Mouse (Mus musculus): ENCODE data around the gene Parp2.
"Not testable (repeated sequence)": the region's sequence is repeated elsewhere in the genome, so short reads cannot be mapped to it uniquely, and the experiment has no call there.

The Parp2 gene

GRCm38 (mm10) chr14:50833964-50834363 is 26.3 kb downstream of the Parp2 start:
- DNase-seq = peak; percentile 63

DNA sequence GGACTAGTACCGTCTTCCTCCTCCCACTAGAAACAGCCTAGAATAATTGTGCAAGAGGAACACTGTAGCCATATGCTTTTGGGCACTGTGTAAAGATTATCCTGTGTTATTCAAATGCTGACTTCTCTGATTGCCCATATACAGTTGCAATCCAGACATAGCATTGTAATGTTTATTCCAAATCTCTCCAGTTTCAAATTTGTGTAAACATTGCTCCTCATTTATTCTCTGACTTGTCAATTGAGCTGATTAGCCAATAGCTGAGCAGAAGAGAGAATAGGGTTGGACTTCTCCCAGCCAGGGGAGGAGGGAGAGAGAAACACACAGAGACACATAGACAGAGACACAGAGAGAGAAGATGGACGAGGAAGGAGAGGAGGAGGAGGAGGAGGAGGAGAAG is 26.8 kb downstream of the Parp2 start:
- peak; percentile 21 for DNase-seq

DNA sequence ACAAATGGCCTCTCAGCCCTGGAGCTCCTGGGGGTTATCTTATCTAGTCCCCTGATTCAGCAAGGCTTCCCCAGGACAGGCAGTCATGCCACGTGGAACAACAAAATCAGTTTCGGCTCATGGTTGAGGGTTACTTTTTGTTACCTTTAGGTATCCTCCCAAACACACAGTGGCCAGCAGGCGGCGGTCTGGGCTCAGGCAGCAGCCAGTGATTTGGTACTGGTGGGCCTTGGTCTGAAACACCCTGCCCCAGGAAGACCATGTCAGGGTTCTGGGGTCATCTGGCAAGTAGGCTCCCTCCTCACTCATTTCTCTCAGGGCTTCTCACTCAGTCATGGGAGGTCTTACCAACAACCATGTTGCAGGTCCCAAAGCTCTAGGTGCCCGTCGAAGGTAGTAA is 29.6 kb downstream of the Parp2 start:
- DNase-seq = no peak

DNA sequence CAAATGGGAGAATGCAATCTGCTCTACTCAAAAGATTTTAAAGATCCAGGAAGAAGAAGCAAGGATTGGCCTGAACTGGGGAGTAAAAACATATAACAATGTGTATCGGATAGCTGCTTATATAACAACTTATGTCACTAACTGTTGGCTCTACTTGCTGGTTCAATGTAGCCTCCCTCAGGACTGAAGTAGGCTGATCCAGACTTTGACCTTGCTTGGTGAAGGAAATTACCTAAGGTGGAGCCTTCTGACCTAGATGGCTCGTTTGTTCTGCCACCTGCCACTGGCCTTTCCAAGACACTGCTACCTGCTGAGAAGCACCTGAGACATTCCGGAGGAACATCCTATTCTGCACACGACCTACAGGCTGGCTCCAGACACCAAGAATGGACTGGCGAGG is 48.1 kb downstream of the Parp2 start:
- DNase-seq = no peak

DNA sequence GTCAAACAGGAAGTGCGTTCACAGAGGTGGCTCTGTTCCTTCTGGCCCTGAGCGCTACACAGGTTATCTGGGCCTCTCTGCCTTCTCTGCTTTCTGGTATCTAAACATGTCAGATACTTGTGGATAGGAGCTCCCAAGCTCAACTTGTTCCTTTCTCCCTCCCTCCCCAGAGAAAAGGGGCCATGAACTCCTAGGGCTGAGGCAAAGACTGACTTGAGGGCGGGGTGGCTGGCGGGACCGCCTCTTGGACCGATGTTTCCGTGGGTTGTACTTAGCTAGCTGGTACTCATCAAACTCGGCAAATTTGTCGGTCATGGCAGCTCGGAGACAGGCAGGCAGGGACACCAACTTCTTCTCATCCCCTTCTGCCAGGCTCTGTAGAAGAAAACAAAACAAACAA is 55.0 kb downstream of the Parp2 start:
- DNase-seq = no peak

DNA sequence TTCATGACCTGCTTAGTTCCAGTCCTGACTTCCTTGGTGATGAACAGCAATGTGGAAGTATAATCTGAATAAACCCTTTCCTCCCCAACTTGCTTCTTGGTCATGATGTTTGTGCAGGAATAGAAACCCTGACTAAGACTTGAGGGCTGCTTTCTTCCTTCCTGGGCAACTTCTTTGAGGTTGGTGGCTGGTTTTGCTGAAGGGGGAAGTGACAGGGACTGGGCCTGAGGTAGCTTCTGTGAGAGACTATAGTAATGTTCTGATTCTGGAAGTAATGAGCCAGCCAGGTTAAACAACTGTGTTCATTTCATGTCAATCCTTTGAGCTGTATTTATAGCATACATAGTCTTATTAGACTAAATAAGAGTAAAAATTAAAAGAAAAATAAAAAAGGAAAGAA is 57.4 kb downstream of the Parp2 start:
- not testable (repeated sequence) for DNase-seq

- no peak for DNase-seq
Measured at GRCm38 (mm10) chr14:50866966-50867365, 59.3 kb downstream of the Parp2 start.

- DNase-seq = no peak
Measured at GRCm38 (mm10) chr14:50868211-50868610, 60.6 kb downstream of the Parp2 start.

GRCm38 (mm10) chr14:50868656-50869055 is 61.0 kb downstream of the Parp2 start:
- DNase-seq = no peak

GRCm38 (mm10) chr14:50869889-50870804 is 62.5 kb downstream of the Parp2 start, which contains the start of gene Tep1:
Gene Tep1, minus strand, starts transcription at chr14:50870560.
- peak; percentile 86 for DNase-seq

- no peak for DNase-seq
Measured at GRCm38 (mm10) chr14:50870805-50871143, 63.1 kb downstream of the Parp2 start.

Measured in cerebellum, adult 9-11 months (tissue).